Mouse (Mus musculus): ENCODE data around the gene Gna11.

Gna11 gene

GRCm38 (mm10) chr10:81541363-81541762 is 3.6 kb downstream of the Gna11 start:
- DNase-seq, result no peak

- DNase-seq, result no peak
Measured at GRCm38 (mm10) chr10:81538321-81539048, 6.5 kb downstream of the Gna11 start.

GRCm38 (mm10) chr10:81537429-81537828 is 7.6 kb downstream of the Gna11 start:
- no peak for DNase-seq

- no peak for DNase-seq
Measured at GRCm38 (mm10) chr10:81536734-81537133, 8.3 kb downstream of the Gna11 start.

GRCm38 (mm10) chr10:81534826-81535225 is 10.2 kb downstream of the Gna11 start:
- no peak for DNase-seq

GRCm38 (mm10) chr10:81526779-81527178 is 18.2 kb downstream of the Gna11 start:
- peak; percentile 87 for DNase-seq

GRCm38 (mm10) chr10:81525017-81525694 is 19.8 kb downstream of the Gna11 start:
- no peak for DNase-seq

GRCm38 (mm10) chr10:81524051-81524605 is 20.9 kb downstream of the Gna11 start, which contains the start of gene Gna15:
Gene Gna15 (minus strand): TSS chr10:81524225.
- no peak for DNase-seq

- no peak for DNase-seq
Measured at GRCm38 (mm10) chr10:81523570-81523969, 21.4 kb downstream of the Gna11 start.

- DNase-seq, result no peak
Measured at GRCm38 (mm10) chr10:81523142-81523541, 21.8 kb downstream of the Gna11 start.

GRCm38 (mm10) chr10:81519978-81520365 is 25.0 kb downstream of the Gna11 start:
- DNase-seq, result no peak

GRCm38 (mm10) chr10:81519227-81519977 is 25.6 kb downstream of the Gna11 start:
- DNase-seq, result no peak

GRCm38 (mm10) chr10:81518546-81518945 is 26.4 kb downstream of the Gna11 start:
- peak; percentile 78 for DNase-seq

GRCm38 (mm10) chr10:81517227-81517626 is 27.8 kb downstream of the Gna11 start:
- DNase-seq, result no peak

- DNase-seq, result no peak
Measured at GRCm38 (mm10) chr10:81513798-81514197, 31.2 kb downstream of the Gna11 start.

GRCm38 (mm10) chr10:81510246-81510810 is 34.7 kb downstream of the Gna11 start:
- DNase-seq, result no peak

GRCm38 (mm10) chr10:81507691-81508489 is 37.1 kb downstream of the Gna11 start:
- DNase-seq, result no peak

GRCm38 (mm10) chr10:81507095-81507494 is 37.9 kb downstream of the Gna11 start:
- DNase-seq, result no peak

GRCm38 (mm10) chr10:81505016-81505664 is 39.9 kb downstream of the Gna11 start:
- no peak for DNase-seq

- DNase-seq, result peak; percentile 91
Measured at GRCm38 (mm10) chr10:81502658-81503057, 42.3 kb downstream of the Gna11 start.

GRCm38 (mm10) chr10:81501863-81502262 is 43.1 kb downstream of the Gna11 start:
- no peak for DNase-seq

GRCm38 (mm10) chr10:81500032-81500431 is 45.0 kb downstream of the Gna11 start, which contains the start of gene S1pr4:
Gene S1pr4 (minus strand): TSS chr10:81500132.
- DNase-seq, result no peak
